Mouse (Mus musculus): Measurements from ENCODE around the gene Dkk1.
"Not testable (repeated sequence)": the region's sequence is repeated elsewhere in the genome, so short reads cannot be mapped to it uniquely, and the experiment has no call there.

Dkk1 gene

DNA sequence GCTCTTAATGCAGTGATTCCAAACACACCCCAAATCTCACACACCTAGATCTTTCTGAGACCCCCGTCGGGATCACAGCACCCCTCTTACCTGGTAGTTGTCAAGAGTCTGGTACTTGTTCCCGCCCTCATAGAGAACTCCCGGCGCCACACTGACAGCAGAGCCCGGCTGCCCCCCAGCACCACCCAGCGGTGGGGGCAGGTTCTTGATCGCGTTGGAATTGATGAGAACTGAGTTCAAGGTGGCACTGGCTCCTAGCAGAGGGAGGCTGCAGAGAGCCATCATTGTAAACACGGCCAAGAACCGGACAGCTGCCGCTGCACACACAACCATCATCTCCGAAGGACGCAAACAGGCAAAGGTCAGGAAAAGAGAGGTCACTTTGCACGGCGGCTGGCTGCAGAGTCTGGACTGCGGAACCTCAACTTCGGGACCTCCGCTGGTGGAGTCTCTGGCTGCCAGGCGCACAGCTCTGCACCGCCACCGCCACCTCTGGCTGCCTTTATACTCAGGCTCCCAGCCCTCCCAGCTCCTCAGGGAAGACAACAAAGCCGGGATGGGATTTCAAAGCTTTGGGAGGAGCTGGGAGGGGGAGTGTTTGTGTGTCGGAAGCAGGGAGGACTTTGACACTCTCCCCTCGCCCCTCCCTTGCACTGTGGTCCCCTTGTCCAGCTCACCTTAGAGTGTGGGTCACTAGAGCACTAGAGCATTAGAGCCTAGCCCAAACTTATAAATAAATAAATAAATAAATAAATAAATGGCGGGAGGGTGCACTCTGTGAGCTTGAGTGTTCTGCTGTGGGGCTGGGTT is at the start of gene Dkk1:
Gene Dkk1, minus strand, starts transcription at position 622 of the 810 bp plus-strand sequence.
- DNase-seq (ENCODE audit: low read depth): no peak

DNA sequence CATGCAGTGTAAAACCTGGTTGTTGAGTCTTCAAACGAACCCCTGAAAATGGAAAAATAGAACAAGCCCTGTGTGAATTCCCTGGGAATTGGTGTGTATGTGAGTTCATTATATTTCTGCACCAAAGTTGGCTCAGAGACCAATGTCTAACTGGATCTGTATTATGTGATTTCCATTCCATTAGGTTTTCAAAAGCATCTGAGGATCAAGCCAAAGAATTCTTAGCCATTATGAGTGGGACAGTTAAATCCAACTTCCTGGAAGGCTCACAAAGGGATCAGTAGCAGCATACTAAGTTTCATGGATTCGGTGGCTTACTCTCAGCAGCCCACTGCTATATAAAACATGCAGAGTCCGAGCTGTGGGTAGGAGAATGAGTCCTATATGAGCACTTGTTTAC is 36.9 kb upstream of the Dkk1 start:
- no peak for DNase-seq (ENCODE audit: low read depth)

DNA sequence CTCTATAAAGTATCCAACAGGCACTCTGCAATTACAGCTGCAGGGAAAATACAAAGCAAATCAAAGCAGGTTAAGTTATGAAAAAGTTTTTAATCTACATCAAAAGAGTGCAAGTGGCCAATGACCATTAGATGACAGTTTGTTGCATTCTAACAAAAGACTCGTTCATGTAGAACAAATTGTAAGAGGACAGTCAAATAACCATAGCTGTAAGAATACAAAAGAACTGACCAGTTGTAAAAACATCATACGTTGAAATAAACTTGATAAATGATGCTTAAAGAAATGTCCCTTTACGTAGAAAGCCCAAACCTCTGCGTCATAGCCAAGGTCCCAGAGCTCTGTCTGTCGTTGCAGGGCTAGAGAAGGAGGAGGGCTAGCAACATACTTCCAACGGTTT is 15.1 kb upstream of the Dkk1 start:
- no peak for DNase-seq (ENCODE audit: low read depth)

DNA sequence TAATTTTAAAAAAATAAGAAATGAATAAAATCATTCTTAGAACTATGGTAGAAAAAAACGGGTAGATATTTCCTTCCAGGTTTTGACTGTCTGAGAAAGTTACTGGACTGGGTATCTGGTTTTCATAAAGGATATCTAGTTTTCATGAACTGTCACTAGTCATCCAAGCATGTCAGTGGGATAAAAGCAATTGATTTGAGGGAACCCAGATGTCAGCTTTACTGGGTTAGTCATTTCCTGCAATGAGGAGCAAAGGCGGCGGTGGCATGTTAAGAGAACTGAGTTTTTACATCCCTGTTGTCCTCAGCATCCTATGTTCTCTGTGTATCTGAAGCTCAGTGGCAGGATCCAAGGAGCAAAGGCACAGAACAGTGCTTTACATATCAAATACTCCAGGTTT is 14.4 kb upstream of the Dkk1 start:
- DNase-seq (ENCODE audit: low read depth): no peak

DNA sequence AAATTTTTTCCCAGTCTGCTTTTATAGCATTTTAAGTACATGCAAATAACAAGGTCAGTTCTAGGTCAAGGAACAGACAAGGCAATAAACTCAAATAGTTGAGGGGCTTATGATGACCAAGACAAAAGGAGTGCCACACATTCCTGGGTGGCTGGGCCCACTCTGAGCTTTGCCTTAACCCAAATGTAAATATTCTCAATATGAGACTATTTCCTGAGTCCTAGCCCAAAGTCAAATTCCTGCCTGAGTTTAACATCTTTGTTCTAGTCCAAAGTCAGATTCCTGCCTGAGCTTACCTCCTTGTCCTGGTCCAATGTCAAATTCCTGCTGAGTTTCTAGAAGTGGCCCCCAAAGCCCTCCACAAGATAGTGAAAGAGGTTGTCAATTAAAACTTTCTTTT is 8.6 kb upstream of the Dkk1 start:
- DNase-seq (ENCODE audit: low read depth): no peak

DNA sequence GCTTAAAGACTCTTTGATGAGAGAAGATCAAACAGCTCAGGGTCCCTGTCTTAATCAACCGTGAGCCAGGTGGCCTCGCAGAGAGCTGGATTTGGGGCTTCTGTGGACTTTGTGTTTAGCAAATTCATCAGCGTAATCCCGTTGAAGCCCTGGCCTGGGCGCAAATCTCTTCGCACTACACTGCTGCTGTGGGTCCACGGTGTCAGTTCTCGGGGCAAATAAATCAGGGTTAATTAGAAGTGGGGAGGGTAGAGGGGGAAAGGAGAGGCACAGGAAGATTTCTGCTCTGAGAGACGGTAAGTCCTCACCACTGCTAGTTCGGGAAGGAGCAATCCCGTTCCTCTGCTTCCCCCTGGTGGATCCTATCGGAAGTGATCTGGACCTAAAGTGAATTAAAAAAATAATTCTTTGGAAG is 5.0 kb upstream of the Dkk1 start:
- DNase-seq (ENCODE audit: low read depth): peak; percentile 67

DNA sequence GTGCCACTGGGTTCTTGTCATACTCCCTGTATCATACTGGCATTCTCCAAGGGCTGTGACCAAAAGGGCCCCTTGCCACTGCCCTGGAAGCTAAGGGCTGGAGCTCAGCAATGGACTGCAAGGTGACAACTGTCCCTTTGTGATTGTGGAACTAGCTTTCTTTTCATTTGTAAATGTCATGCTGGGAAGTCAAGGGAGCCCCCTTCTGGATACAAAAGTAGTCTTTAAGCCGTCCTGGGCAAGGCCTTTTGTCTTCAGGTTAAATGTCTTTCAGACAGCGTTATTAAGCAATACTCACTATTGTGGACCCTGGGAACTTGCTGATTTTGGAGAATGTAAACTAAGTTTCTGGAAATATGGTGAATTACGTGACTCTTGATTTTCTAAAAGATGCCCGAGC is 4.3 kb upstream of the Dkk1 start:
- peak; percentile 19 for DNase-seq (ENCODE audit: low read depth)

DNA sequence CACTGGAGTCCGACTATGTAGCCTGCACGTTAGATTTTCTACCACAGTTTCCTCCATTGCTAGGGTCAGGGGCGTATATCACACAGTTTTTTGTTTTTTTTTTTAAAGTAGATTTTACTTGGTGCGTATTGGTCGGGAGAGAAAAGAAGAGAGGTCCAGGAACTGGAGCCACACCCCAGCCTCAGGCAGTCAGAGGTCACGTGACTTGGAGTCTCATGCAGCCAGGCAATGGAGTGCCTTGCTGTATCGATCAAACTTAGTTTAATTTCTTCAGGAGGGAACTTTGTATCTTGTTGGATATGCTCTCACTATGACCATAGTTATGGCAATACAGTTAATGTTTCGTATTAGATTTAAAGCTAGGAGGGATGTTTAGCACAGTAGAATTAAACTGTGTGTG is 2.8 kb upstream of the Dkk1 start:
- DNase-seq (ENCODE audit: low read depth): peak; percentile 18

DNA sequence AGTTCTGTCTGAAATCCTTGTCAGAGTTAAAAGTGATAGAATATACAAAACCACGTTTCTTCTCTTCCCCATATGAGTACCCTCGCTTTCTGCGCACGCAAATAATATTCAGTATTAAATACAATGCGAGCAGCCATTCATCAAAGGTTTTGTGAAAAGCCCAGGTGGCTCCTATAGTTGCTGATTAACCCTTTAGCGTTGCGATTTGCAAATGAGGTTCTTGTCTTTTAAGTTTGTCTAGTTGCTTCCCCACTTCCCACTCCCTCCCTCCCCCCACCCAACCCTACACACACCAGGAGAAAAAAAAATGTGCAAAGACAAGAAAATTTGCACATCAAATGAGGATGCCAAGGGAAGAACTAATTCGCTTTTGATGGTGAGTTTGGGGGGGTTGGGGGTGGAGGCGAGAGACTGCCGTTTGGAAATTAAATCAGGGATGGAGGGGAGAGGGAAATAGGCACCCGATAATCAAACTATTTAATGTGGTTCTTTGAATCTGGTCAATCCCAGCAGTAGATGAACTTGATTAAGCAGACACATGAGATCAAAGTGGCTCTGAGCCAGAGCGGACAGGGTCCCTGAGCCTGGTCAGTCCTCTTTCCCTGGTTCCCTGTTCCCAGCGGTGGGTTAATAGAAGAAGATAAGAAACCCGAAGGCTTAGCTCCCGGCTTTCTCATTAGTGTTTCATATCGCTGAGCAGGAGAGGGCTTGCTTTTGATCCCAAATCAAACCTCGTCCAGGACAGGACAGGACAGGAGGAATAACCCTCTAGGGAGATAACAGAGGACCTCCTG is 586 bp upstream of the Dkk1 start:
- no peak for DNase-seq (ENCODE audit: low read depth)

DNA sequence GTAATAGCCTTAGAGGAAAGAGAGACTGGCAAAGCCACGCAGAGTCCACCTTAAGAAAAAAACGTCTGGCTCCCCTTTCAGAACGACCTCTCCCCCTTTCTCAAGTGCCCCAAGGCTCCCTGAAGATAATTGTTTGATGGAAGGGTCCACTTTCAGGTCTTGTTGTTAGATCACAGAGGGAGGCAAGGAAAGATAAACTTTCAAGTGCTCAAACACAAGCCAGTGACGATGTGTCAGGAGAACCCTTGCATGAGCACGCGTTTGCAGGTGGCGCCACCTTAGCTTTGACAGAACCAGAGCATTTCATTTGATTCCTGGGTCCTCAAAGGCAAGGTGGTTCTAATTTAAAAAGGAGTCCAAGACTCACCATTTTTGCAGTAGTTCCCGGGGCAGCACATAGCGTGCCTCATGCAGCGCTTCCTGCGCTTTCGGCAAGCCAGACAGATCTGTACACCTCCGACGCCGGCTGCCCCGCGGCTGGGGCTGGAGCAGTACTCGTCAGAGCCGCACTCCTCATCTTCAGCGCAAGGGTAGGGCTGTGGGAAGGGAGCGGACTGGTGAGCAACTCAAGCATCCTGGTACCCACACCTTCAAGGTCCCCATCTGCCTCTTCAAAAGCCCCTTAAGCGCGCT is 938 bp downstream of the Dkk1 start:
- no peak for DNase-seq (ENCODE audit: low read depth)

DNA sequence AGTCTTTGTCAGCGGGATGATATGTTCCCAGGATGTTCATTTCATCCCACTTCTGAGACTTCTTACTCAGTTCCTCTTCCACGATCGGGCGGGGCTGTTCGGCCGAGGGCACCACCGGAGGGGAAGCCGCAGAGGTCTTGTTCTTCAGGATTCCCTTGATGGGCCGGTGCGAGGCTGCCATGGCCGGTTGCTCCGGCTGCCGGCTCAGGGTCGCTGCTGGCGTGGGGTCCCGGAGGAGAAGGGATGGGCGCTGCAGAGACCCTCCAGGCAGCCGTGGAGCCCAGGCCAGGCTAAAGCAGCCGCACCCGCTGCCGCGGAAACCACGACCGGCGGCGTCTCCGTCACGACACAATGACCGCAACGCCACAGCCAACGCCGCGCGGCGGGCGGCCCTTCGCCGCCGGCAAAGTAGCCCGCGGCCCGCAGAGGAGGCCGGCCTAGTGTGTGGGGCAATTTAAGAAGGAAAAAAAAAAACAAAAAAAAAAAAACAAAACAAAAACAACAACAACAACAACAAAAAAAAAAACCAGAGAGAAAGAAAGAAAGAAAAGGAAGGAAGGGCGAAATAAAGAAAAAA is 10.0 kb downstream of the Dkk1 start:
- DNase-seq (ENCODE audit: low read depth): not testable (repeated sequence)

DNA sequence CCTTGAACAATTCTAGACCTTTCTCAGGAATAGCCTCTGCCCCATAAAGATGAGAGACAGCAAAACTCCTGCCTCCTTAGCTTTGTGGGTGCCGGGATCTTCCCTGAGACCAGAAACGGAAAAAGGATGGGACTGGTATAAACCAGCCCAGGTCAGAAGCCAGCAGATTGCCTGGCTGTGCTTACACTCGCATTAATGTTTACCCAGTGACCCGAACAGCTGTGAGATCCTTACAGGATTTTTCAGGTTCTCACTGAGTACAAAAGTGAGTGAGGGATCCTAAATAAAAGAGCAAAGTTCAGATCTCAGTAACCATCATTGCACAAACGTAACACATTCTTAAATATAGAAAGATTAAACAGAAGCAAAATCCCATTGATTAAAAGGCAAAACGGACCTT is 32.7 kb downstream of the Dkk1 start:
- no peak for DNase-seq (ENCODE audit: low read depth)

DNA sequence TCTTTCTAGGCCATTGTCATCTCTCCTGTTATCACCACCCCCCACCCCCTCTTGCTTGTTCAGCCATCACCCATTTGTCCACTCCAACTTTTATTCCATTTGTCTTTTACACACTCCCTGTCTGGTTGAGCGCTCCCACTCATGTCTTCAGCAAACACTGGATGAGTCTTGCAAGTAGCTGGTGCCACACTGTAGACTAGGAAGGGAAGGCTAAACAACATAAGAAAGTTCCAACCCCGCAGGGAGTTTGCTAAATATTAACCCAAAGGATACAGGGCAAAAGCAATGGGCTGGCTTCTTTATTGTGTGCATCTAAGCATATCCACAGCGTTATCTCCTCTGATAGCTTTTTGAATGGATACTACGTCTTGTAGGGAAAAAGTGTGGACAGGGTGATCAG is 39.0 kb downstream of the Dkk1 start:
- no peak for DNase-seq (ENCODE audit: low read depth)

DNA sequence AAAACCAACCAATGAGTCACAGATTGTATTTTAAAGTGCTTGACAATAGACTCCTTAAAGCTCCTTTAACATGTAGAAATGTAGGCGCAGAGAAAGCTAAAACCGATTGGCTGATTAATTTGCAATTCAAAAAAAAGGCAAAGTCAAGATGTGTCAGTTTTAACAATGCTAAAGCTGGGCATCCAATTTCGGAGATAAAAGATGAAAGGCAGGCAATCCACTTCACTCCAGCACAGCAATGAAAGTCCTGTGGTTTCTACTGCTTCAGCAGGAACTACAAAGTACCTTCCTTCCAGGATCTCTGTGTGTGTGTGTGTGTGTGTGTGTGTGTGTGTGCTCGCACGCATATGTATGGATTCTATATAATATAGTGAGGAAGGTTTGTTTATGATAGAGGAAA is 44.0 kb downstream of the Dkk1 start:
- DNase-seq (ENCODE audit: low read depth): no peak
